Mouse (Mus musculus) midbrain, embryonic 13.5 days (tissue): ENCODE measurements around the gene Paics. TPM values are rescaled to one million over a fixed set of nuclear protein-coding genes. Genes with fewer than 3 reads are reported as not detected.

Experiments
- ATAC-seq: fragments of 200-750 bp; cut with Nextera tagmentation; 2 replicates; pipeline ENCODE4 v1.8.0; 2017; ENCODE audit warnings: mild to moderate bottlenecking, moderate TSS enrichment, moderate library complexity
- H3K27ac ChIP-seq: fragments of 300-500 bp; sonication (generic); 2 replicates; pipeline ENCODE4 v1.5.1; 2015; ENCODE audit warnings: inconsistent platforms, mild to moderate bottlenecking, moderate library complexity
- H3K27me3 ChIP-seq: fragments of 300-500 bp; sonication (generic); 2 replicates; pipeline ENCODE4 v1.6.1; 2015; ENCODE audit warnings: mild to moderate bottlenecking, inconsistent platforms
- H3K36me3 ChIP-seq: fragments of 300-500 bp; sonication (generic); 2 replicates; pipeline ENCODE4 v1.6.1; 2015; ENCODE audit warnings: mild to moderate bottlenecking, inconsistent platforms
- H3K4me1 ChIP-seq: fragments of 300-500 bp; sonication (generic); replicated peaks from 2 replicates; pipeline ENCODE4 v1.6.1; 2015; ENCODE audit warnings: inconsistent platforms
- H3K4me2 ChIP-seq: fragments of 300-500 bp; sonication (generic); replicated peaks from 2 replicates; pipeline ENCODE4 v1.6.1; 2015; ENCODE audit warnings: moderate library complexity, mild to moderate bottlenecking, inconsistent platforms
- H3K4me3 ChIP-seq: fragments of 300-500 bp; sonication (generic); replicated peaks from 2 replicates; pipeline ENCODE4 v1.5.1; 2015; ENCODE audit warnings: mild to moderate bottlenecking, inconsistent platforms
- H3K9ac ChIP-seq: fragments of 300-500 bp; sonication (generic); replicated peaks from 2 replicates; pipeline ENCODE4 v1.6.1; 2015; ENCODE audit warnings: mild to moderate bottlenecking, inconsistent platforms
- H3K9me3 ChIP-seq: fragments of 300-500 bp; sonication (generic); 2 replicates; pipeline ENCODE4 v1.6.1; 2016; ENCODE audit warnings: mild to moderate bottlenecking, inconsistent platforms
- WGBS: fragments of 180-500 bp; shearing (Covaris S2); methylation state at CpG from one replicate; pipeline ENCODE4 v1.1.7; 2015; 5-methylcytosine and 5-hydroxymethylcytosine counted together
- polyA plus RNA-seq: library from polyadenylated mRNA; unstranded; fragments of >200 nt; fragmentation: Nextera tagmentation; extraction: Ambion mirVana; gene quantifications from 2 replicates; pipeline ENCODE4 v1.2.1, GENCODE M21; 2015

The Paics gene
- polyA plus RNA-seq, 1 experiment from 2014 or later: 204 TPM

GRCm38 (mm10) chr5:76929180-76929877 lies 21.8 kb upstream of the Paics start:
- H3K27ac ChIP-seq: no peak overlapping the region
- peaks cover 17% of the 10 kb centered on the region; the same call in 1 of the 2 replicates for H3K9me3 ChIP-seq
- peaks cover 32% of the 10 kb centered on the region for H3K36me3 ChIP-seq
- ATAC-seq: no peak
- H3K9ac ChIP-seq: no peak overlapping the region
- H3K4me2 ChIP-seq: no peak overlapping the region
- H3K4me1 ChIP-seq: no peaks in the 10 kb centered on the region
- H3K4me3 ChIP-seq: no peak overlapping the region
- no peaks in the 10 kb centered on the region for H3K27me3 ChIP-seq
- 87% methylated on average over 7 of the region's 7 CpGs for WGBS

GRCm38 (mm10) chr5:76939717-76940116 lies 11.4 kb upstream of the Paics start:
- Histone ChIP-seq H3K9ac (no peak overlapping the region), H3K36me3 (peaks cover 12% of the 10 kb centered on the region), H3K4me3 (no peak overlapping the region), H3K4me2 (no peak overlapping the region), H3K27ac (no peak overlapping the region), H3K9me3 (no peaks in the 10 kb centered on the region), H3K4me1 (no peaks in the 10 kb centered on the region), H3K27me3 (no peaks in the 10 kb centered on the region)
- WGBS: 98% methylated on average over 8 of the region's 8 CpGs
- no peak for ATAC-seq

- ATAC-seq: no peak
- H3K9ac ChIP-seq: no peak overlapping the region
- H3K4me2 ChIP-seq: no peak overlapping the region
- no peak overlapping the region for H3K4me3 ChIP-seq
- H3K27ac ChIP-seq: no peak overlapping the region
- no peaks in the 10 kb centered on the region for H3K27me3 ChIP-seq
- no peaks in the 10 kb centered on the region for H3K9me3 ChIP-seq
- peaks cover 12% of the 10 kb centered on the region for H3K36me3 ChIP-seq
- WGBS: 95% methylated on average over 4 of the region's 4 CpGs
- H3K4me1 ChIP-seq: 0 out of 2 replicates have a peak, but pooled peaks cover 4% of the 10 kb centered on the region
Measured at GRCm38 (mm10) chr5:76941975-76942374, 9.1 kb upstream of the Paics start.

- Histone ChIP-seq H3K36me3 (peaks cover 12% of the 10 kb centered on the region), H3K9me3 (no peaks in the 10 kb centered on the region), H3K4me1 (0 out of 2 replicates have a peak, but pooled peaks cover 4% of the 10 kb centered on the region), H3K9ac (no peak overlapping the region), H3K27me3 (no peaks in the 10 kb centered on the region), H3K27ac (no peak overlapping the region), H3K4me3 (no peak overlapping the region), H3K4me2 (no peak overlapping the region)
- WGBS: 96% methylated on average over 4 of the region's 4 CpGs
- no peak for ATAC-seq
Measured at GRCm38 (mm10) chr5:76942505-76942904, 8.6 kb upstream of the Paics start.

- WGBS: 85% methylated on average over 6 of the region's 6 CpGs
- H3K4me3 ChIP-seq: no peak overlapping the region
- H3K9me3 ChIP-seq: no peaks in the 10 kb centered on the region
- no peak overlapping the region for H3K27ac ChIP-seq
- no peak overlapping the region for H3K4me2 ChIP-seq
- H3K9ac ChIP-seq: no peak overlapping the region
- peaks cover 12% of the 10 kb centered on the region for H3K4me1 ChIP-seq
- H3K27me3 ChIP-seq: no peaks in the 10 kb centered on the region
- peaks cover 6% of the 10 kb centered on the region; the same call in 1 of the 2 replicates for H3K36me3 ChIP-seq
- no peak for ATAC-seq
Measured at GRCm38 (mm10) chr5:76944965-76945677, 6.0 kb upstream of the Paics start.

- Histone ChIP-seq H3K27me3 (no peaks in the 10 kb centered on the region), H3K9me3 (no peaks in the 10 kb centered on the region), H3K36me3 (peaks cover 2% of the 10 kb centered on the region; the same call in 1 of the 2 replicates)
Measured at GRCm38 (mm10) chr5:76945678-76946033, 5.5 kb upstream of the Paics start.

GRCm38 (mm10) chr5:76947142-76947541 lies 4.0 kb upstream of the Paics start:
- Histone ChIP-seq H3K9me3 (no peaks in the 10 kb centered on the region), H3K4me2 (no peak overlapping the region), H3K27me3 (no peaks in the 10 kb centered on the region), H3K4me3 (no peak overlapping the region), H3K36me3 (no peaks in the 10 kb centered on the region), H3K27ac (no peak overlapping the region), H3K4me1 (peaks cover 20% of the 10 kb centered on the region), H3K9ac (no peak overlapping the region)
- WGBS: 92% methylated on average over 4 of the region's 4 CpGs
- ATAC-seq: no peak

More at GRCm38 (mm10) chr5:76945678-76946033, 5.5 kb upstream of the Paics start:
- Histone ChIP-seq H3K4me2 (no peak overlapping the region), H3K4me1 (peaks cover 17% of the 10 kb centered on the region), H3K9ac (no peak overlapping the region), H3K27ac (no peak overlapping the region), H3K4me3 (no peak overlapping the region)
- no peak for ATAC-seq
- 59% methylated on average over 2 of the region's 2 CpGs for WGBS

- ATAC-seq: no peak
- H3K4me3 ChIP-seq: no peak overlapping the region
- H3K27ac ChIP-seq: no peak overlapping the region
- H3K4me1 ChIP-seq: peaks cover 26% of the 10 kb centered on the region
- no peaks in the 10 kb centered on the region for H3K36me3 ChIP-seq
- H3K4me2 ChIP-seq: no peak overlapping the region
- no peaks in the 10 kb centered on the region for H3K27me3 ChIP-seq
- H3K9ac ChIP-seq: no peak overlapping the region
- H3K9me3 ChIP-seq: no peaks in the 10 kb centered on the region
- WGBS: 96% methylated on average over 4 of the region's 4 CpGs
Measured at GRCm38 (mm10) chr5:76947758-76948157, 3.3 kb upstream of the Paics start.

- Histone ChIP-seq H3K9ac (peak overlapping the region; percentile 68), H3K4me1 (peaks cover 37% of the 10 kb centered on the region), H3K4me3 (peak overlapping the region; percentile 53), H3K27me3 (no peaks in the 10 kb centered on the region), H3K4me2 (peak overlapping the region; percentile 91), H3K36me3 (0 out of 2 replicates have a peak, but pooled peaks cover 4% of the 10 kb centered on the region), H3K9me3 (no peaks in the 10 kb centered on the region), H3K27ac (peak overlapping the region; percentile 83)
- ATAC-seq: no peak
- under 1% methylated on average over 24 of the region's 24 CpGs for WGBS
Measured at GRCm38 (mm10) chr5:76950343-76951105, 583 bp upstream of the Paics start.

- Histone ChIP-seq H3K27me3 (no peaks in the 10 kb centered on the region), H3K4me2 (peak overlapping the region; percentile 91), H3K27ac (peak overlapping the region; percentile 83; the same call in 1 of the 2 replicates), H3K9ac (peak overlapping the region; percentile 63), H3K4me1 (peaks cover 33% of the 10 kb centered on the region), H3K9me3 (no peaks in the 10 kb centered on the region), H3K4me3 (peak overlapping the region; percentile 53), H3K36me3 (peaks cover 14% of the 10 kb centered on the region)
- ATAC-seq: no peak
- WGBS: 18% methylated on average over 7 of the region's 7 CpGs
Measured at GRCm38 (mm10) chr5:76952112-76953040, 1.3 kb downstream of the Paics start.

- H3K9me3 ChIP-seq: no peaks in the 10 kb centered on the region
- H3K4me2 ChIP-seq: 0 out of 2 replicates have a peak overlapping the region, but pooled peaks have one; percentile 3
- H3K27ac ChIP-seq: no peak overlapping the region
- H3K4me1 ChIP-seq: peaks cover 33% of the 10 kb centered on the region
- no peaks in the 10 kb centered on the region for H3K27me3 ChIP-seq
- ATAC-seq: no peak
- 84% methylated on average over 3 of the region's 3 CpGs for WGBS
- H3K36me3 ChIP-seq: peaks cover 28% of the 10 kb centered on the region
- H3K9ac ChIP-seq: no peak overlapping the region
- no peak overlapping the region for H3K4me3 ChIP-seq
Measured at GRCm38 (mm10) chr5:76953794-76954193, 2.7 kb downstream of the Paics start.
